Mouse (Mus musculus): ENCODE data around the gene Epp13.
A peak's percentile ranks its signal among the peaks of the same experiment; 100 is the strongest.
"Not testable (repeated sequence)": the region's sequence is repeated elsewhere in the genome, so short reads cannot be mapped to it uniquely, and the experiment has no call there.

Epp13 gene

DNA sequence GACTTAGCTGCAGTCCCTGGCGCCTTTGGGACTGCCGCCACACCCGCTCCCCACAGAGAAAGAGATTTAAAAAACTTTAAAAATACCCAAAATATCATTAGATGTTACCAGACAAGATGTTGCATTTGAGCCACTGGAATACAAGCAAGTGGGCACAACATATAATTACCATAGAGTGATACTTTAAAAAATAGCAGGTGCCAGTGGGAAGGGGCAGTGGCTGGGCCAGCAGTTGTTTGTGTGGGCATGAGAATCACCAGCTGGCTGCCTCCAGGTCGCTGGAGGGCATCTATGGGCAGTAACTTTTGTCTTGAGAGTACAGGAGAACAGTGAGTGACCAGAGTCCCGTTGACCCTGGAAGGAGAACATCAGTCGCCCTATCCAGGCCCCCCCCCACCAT is at the start of gene Epp13:
Epp13 (plus strand) TSS at position 301 of the 400 bp plus-strand sequence.
- DNase-seq, result no peak

DNA sequence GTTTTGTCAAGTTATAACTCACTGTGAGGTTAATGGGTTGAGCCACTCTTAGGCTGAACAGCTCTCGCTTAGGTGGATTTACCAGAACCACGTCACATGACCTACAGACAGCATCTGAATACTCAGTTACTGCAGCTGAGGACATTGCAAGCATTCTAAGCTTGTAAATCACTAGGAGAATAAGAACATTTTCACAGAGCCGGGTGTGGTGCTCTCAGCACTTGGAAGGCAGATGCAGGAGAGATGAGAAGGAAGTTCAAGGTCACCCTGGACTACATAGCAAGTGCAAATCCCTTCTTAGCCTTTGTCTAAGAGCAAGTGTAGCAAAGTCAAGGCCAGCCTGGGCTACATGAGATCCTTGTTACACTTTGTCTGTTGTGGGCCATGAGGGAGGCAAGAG is 48.3 kb upstream of the Epp13 start:
- no peak for DNase-seq

DNA sequence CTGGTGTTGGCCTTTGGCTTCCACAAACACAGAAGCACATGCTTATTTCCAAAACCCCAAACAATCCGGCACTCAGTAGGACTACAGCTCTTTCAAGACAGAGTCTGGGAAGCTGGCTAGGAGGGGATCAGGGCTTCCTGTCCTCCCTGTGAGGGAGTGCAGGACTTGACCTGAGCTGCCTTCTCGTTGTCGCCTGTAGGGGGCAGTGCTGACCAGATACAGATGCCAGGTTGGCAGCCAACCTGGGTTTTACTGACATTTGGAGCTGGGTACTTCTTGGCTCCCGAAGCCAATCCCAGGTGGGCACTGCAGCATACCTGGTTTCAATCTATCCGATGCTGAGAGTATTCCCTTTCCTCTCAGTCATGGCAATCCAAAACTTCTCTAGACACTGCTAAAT is 39.4 kb upstream of the Epp13 start:
- DNase-seq, result peak; percentile 40 to 46

DNA sequence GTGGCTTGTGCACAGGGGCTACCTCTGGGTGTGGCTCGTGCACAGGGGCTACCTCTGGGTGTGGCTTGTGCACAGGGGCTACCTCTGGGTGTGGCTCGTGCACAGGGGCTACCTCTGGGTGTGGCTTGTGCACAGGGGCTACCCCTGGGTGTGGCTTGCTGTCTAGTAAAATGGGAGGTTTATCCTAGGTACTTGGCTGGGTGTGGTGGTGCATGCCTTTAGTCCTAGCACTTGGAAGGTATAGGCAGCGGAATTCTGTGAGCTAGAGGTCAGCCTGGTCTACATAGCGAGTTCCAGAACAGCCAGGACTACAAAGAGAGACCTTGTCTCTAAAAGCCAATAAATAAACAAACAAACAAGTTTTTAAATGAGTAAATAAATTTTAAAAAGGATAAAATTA is 37.8 kb upstream of the Epp13 start:
- not testable (repeated sequence) for DNase-seq

DNA sequence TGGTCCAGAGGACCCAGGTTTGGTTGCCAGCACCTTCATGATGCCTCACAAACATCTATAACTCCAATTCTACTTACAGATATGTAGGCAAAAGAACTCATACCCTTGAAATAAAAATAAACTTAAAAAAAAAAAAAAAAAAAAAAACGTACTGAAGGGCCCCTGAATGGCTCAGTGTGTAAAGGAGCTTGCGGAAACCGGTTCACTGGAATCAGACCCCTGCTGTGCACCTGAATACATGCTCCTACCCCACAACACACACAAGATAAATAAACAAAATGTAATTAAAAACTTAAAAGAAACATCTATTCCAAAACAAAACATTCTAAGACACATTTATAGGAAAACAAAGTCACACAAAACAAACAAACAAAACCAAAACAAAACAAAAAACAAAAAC is 32.4 kb upstream of the Epp13 start:
- no peak for DNase-seq

DNA sequence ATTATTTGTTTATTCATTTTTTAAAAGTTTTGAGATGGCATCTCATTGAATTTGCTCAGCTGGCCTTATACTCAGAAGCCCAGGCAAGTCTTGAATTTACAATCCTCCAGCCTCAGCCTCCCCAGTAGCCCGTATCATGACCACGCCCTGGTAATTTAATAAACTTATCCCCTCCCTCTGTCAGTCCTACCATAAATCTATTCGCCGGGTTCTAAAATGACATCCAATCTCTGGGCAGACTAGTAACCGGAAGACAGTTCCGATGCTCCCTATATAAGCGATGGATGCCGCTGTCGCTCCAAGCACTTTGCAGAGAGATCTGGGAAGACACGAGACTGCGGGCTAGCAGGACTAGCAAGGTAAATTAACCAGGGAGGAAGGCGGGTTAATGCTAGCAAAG is 30.5 kb upstream of the Epp13 start, which contains the start of gene Zscan5b:
Zscan5b (plus strand) TSS at position 301 of the 400 bp plus-strand sequence.
- no peak for DNase-seq

DNA sequence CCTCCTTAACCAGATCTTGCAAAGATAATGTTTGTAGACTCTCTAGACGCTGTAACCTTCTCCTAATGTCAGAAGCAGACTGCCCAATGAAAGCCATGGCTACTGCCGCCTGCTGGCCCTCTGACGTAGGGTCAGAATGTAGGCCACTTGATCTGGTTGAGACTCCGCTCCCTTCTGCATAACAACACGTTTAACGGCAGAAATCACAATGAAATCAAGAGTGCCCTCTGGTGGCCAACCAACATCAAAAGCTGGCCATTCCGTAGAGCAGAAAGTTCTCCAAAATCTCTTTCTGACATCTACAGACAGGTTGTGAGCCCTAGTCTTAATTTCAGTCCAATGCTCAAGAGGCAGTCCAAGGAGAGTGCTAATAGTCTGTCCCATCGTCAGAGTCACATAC is 24.0 kb upstream of the Epp13 start:
- DNase-seq, result not testable (repeated sequence)

DNA sequence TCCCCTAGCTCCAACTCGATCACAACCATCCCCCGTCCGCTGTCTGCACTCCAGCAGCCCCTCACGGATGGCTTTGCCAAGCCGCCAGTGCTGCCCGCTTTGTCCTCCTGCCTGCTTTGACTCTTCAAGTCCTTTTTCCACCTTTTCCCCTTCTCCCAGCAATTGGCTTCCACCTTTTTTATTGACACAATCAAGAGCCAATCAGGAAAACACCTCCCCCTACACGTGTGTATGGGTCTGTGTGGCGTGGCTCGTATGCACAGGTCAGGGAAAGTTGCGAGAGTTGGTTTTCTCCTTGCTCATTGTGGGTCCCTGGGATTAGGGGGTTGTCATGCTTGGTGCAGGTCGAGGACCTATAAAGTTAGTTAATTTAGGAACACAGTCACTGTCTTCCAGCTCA is 12.7 kb upstream of the Epp13 start:
- no peak for DNase-seq

DNA sequence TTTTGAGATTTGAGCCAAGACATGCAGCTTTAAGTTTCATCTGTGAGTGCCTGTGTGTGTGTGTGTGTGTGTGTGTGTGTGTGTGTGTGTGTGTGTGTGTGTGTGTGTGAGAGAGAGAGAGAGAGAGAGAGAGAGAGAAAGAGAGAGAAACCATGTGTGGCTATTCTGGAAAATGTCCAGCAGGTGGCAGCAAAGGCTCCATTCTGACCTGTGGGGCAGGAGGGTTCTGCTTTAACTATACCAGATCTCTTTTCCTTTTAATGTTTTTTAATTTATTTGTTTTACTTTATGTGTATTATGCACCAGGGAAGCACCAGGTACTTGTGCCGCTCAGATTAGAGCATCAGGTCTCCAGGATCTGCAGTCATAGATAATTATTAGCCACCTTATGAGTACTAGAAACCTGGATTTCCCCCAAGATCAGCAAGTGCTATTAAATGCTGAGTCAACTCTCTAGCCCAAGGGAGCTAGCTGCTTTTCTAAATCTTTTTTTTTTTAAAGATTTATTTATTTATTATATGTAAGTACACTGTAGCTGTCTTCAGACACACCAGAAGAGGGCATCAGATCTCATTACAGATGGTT is 11.6 kb upstream of the Epp13 start:
- peak; percentile 66 to 73 for DNase-seq

DNA sequence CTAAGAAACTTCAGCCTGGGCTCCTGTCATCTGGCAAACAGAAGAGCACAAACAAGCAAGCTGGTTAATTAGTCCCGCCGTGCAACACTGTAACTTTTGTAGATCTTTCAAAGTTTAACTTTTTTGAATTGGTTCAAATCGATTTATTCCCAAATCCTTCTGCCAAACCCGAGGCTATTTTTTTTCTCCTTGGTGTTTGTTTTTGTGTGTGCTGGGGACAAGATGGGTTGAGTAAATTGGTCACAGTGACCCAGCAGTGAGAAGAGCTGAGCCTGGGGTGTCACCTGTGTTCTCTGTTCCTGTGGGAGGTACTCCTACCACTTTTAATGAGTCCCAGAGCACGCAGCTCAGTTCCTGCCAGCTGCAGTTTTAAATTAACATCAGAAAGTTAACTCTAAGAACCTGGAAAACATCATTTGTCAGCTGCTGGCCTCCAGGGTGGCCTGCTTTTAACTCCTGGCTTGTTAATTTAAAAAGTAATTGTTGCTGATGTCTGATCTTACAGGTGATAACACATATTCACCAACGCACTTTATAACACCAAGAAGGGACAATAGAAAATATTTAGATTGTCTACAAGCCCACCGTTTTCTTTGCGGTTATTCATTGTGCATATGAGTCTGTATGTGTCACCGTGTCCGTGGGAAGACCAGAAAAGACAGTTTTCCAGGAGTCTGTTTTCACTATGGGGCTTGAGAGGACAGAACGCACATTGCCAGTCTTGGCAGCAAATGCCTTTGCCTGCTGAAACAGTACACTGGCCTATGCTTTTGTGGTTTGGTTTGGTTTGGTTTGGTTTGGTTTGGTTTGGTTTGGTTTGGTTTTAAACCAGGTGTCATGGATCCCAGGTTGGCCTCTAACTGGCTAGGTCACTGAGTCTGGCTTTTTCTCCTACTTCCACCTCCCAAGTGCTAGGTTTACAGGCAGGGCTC is 7.9 kb upstream of the Epp13 start:
- DNase-seq, result no peak

DNA sequence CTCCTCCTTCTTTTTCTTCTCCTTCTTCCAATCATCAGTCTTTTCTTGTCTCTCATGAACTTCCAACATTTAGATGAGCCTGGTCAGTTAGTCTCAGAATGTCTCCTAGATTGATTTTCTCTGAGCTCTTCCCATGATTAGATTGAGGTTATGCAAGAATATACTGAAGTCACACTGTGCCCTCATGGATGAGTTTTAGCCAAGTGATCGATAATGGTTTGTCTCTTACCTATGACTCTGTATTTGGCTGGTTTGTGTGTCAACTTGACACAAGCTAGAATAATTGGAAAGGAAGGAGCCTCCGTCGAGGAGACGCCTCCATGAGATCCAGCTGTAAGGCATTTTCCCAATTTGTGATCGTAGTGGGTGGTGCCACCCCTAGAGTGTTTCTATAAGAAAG is 1.9 kb downstream of the Epp13 start:
- DNase-seq, result no peak

DNA sequence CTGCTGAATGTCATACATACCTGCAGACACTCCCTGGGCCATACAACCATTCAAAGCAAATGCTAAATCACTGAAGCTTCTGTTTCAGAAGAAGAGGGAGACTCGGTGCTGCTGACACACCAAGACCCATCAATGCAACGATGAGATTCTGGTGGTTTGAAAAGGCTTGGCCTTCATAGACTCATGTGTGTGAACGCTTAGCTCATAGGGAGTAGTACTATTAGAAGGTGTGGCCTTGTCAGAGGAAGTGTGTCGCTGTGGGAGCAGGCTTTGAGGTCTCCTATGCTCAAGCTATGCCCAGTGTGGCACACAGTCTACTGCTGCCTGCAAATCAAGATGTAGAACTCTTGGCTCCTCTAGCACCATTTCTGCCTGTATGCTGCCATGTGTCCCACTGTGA is 4.9 kb downstream of the Epp13 start:
- DNase-seq, result no peak

DNA sequence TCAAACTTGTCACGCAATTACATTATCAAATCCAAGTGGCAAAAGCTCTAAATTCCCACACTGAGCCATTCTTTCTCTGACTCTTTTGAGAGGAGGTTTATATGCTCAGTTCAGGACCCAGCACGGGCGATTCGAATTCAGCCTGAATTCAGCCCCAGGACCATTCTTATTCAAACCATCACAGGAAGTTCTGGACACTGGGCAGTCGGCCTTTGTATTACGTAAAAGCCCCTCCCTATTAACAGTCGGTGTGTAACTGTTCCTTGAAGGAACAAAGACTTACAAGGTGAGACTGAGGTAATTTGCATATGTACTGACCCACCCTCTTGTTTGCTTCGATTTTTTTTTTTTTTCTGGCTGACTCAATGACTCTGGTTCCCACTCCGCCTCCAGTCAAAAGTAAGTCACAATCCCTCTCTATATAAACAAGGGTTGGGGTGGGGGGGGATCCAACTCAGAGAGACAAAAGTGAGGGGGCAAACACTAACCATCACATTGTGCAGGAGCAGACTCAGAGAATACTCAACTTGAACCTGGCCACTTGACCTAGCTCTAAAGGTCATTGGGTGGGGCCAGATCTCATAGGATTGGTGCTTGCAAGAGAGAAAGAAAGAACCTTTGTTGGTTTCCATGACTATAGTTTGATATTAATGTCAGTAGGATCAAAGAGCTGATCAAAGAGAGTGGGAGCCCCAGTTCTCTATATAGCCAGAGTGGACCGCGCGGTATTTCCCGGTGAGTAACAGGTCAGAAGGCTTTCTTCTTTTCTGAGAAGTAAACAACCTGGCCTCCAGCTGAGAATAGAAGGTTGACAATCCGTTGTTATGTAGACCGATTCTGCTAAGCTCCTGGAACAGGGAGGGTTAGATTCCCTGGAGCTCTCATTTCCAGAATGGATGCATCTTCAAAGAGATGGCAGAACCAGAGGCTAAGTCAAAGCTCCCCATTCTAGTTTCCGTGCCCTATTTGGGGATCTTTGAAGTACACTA is 6.0 kb downstream of the Epp13 start:
- no peak for DNase-seq

DNA sequence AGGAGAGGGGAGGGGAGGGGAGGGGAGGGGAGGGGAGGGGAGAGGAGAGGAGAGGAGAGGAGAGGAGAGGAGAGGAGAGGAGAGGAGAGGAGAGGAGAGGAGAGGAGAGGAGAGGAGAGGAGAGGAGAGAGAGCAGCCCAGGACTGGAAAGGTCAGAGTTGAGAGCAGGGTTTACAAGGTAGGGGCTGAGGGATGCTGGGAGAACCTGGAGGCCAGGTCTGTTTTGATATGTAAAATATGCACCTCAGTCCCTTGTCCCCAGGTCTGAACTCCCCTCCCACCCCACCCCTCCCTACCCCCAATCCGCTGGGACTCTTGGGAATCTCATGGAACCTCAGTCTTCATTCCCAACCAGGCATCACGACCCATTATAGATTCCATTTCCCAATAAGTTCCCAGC is 7.5 kb downstream of the Epp13 start:
- DNase-seq, result not testable (repeated sequence)

DNA sequence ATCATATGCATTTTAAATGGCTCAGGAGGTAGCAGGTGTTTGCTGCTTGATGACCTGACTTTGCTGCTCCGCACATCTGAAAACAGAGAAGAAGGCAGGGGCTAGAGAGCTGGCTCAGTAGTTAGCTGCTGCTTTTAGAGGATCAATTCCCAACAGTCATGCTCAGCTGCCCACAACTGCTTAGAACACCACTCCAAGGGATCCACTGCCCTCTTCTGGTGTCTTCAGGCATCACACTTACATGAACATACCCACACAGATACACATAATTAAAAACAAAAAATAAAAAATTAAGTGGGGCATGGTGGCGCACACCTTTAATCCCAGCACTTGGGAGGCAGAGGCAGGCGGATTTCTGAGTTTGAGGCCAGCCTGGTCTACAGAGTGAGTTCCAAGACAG is 9.6 kb downstream of the Epp13 start:
- no peak for DNase-seq

DNA sequence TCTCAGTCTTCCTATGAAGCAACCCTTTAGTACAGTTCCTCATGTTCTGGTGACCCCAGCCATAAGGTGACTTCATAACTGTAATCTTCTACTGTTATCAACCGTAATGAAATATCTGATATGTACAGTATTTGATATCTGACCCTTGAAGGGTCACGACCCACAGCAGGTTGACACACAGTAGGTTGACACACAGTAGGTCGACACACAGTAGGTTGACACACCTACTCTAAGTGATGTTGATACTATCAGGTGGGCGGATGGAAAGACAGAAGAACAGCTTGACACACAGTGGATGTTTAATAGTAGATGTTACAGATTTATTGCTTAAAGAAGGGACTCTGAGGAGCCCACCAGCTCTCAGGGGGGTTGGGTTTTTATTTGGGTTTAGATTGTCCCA is 10.5 kb downstream of the Epp13 start:
- DNase-seq, result no peak

DNA sequence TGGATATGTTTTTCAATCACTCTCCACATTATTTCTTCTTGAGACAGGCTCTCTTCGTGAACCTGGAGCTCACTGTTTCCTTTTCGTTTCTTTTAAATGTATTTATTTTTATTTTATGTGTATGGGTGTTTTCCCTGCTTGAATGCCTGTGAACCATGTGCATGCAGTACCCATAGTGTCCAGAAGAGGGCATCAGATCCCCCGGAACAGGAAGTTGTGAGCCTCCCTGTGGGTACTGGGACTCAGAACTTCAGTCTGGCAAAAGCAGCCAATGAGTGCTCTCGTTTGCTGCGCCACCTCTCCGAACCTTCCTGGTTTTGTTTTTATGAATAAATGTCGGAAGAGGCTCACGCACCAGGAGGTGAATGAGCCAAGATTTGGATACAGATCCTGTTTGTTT is 13.2 kb downstream of the Epp13 start:
- peak; percentile 66 to 73 for DNase-seq

DNA sequence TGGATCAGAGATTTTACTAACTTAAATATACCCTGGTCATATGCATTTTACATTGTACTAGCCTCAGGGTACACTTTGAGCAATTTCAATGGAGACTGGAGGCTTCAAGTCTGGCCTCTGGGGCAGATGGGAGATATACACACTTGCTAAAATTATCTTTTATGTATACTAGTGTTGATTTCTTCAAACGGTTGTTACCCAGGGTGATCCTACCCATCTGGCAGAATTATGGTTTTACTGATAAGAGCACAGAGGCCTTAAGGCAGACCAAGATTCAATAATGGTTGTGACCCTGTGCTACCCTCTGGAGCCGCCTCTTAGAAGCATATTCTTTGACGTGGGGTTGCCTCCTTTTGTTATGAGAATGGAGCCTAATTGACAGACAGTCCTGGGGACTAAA is 25.4 kb downstream of the Epp13 start:
- DNase-seq, result no peak

DNA sequence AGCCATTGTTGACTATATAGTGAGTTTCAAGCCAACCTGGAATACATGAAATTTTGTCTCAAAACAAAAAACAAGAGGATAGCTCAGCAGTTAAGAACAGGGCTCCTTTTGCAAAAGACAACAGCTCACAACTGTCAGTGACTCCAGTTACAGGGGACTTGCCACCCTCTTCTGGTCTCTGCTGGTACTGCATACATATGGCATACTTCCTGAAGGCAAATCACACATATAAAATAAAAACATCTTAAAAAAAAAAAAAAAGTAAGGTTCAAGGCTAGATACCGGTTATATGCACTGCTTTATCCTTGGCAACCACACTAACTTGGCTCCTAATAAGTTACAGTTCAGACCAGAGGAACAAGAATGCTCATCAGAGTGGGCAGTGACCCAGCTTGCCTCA is 30.2 kb downstream of the Epp13 start:
- DNase-seq, result peak; percentile 86 to 89

DNA sequence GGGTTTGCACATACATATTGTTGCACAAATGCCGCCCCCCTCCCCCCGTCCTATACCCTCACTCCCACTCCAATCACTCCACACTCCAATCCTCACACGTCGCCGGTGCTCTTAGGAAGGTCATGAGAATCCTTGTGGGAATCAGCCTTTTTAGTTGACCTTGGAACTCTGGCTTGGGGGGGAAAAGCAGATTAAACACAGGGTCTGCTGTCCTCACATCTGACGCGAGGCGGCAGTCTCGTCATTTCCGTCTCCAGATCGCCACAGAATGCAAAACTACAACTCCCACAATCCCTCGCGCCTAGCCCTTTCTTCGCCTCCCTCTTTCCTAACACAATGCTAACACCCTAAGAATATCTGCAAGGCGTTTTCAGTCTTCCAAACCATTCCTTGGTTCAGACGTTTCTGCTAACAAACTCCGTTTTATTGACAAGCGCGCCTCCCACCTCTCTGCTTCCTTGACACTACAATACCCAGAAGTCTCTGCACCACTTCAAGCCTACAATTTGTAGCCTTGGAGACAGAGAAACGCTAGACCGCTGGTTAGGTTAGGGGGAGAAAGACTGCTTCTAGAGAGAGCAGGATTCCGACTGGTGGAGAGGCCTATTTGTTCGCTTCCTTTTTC is 31.1 kb downstream of the Epp13 start:
- peak; percentile 81 to 82 for DNase-seq

DNA sequence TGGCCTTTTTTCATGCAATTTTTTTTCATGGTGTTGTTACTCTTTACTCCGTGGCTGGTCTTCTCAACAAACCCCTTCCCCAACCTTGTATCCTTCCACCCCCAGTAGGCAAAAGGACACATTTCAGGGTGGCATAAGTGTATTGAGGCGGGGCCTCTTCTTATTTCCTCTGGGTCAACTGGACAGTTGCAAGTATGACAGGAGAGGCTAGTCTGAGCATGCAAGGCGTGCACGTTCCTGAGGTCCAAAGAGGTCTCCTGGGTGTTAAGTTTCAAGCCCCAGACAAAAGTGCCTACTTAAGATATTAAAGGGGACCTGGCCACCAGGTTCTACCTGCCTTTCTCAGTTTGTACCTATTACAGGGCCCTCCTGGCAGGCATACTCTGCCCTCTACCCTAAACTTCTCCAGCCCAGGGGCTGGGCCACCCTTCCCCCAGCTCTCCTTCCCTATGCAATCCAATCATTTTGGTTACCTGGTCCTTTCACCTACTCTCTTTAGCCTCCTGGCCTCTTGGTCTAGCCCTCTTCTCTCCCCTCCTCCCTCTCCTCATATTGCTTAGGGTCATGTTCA is 32.0 kb downstream of the Epp13 start:
- no peak for DNase-seq

DNA sequence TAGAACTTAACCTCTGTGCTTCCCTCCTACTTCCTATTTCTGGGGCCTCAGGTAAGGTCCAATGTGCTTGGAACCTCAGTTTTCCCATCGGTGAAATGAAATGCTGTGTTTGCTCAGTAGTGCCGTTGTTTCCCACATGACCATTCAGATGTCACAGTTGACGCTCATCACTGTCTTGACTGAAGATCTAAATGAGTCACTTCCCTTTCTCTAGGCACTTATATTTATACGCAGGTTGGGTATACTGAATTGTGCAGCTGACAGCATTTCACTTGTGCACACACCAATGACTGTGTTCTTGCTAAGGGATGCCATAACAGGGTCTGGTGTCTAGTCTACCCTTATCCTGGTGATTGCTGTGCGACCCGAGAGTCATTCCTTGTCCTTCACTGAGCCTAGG is 32.9 kb downstream of the Epp13 start:
- DNase-seq, result peak; percentile 47 to 53

Measured in B cell, adult 2 months (primary cell).